Mouse (Mus musculus) kidney, embryonic 15.5 days (tissue): ENCODE data around the gene Mink1. TPM values are rescaled to one million over a fixed set of nuclear protein-coding genes. Genes with fewer than 3 reads are reported as not detected.

Experiments
- ATAC-seq: fragments of 200-750 bp; cut with Nextera tagmentation; replicated peaks from 2 replicates; pipeline ENCODE4 v1.8.0; 2017; ENCODE audit warnings: moderate TSS enrichment; ENCODE audit not compliant: low FRiP score
- H3K27ac ChIP-seq: fragments of 300-500 bp; sonication (generic); 2 replicates; pipeline ENCODE4 v1.5.1; 2015; ENCODE audit warnings: mild to moderate bottlenecking, inconsistent platforms
- H3K27me3 ChIP-seq: fragments of 300-500 bp; sonication (generic); 2 replicates; pipeline ENCODE4 v1.6.1; 2015; ENCODE audit warnings: inconsistent platforms
- H3K36me3 ChIP-seq: fragments of 300-500 bp; sonication (generic); 2 replicates; pipeline ENCODE4 v1.6.1; 2015; ENCODE audit warnings: inconsistent platforms
- H3K4me1 ChIP-seq: fragments of 300-500 bp; sonication (generic); 2 replicates; pipeline ENCODE4 v1.6.1; 2015; ENCODE audit warnings: inconsistent platforms
- H3K4me2 ChIP-seq: fragments of 300-500 bp; sonication (generic); 2 replicates; pipeline ENCODE4 v1.6.1; 2015; ENCODE audit warnings: moderate library complexity, mild to moderate bottlenecking, inconsistent platforms
- H3K4me3 ChIP-seq: fragments of 300-500 bp; sonication (generic); replicated peaks from 2 replicates; pipeline ENCODE4 v1.5.1; 2015; ENCODE audit warnings: mild to moderate bottlenecking, inconsistent platforms
- H3K9ac ChIP-seq: fragments of 300-500 bp; sonication (generic); 2 replicates; pipeline ENCODE4 v1.6.1; 2015; ENCODE audit warnings: mild to moderate bottlenecking, inconsistent platforms
- H3K9me3 ChIP-seq: fragments of 300-500 bp; sonication (generic); replicated peaks from 2 replicates; pipeline ENCODE4 v1.6.1; 2016; ENCODE audit warnings: inconsistent platforms
- WGBS: fragments of 180-500 bp; shearing (Covaris S2); methylation state at CpG from one replicate; pipeline ENCODE4 v1.1.7; 2015; ENCODE audit warnings: mixed read lengths; 5-methylcytosine and 5-hydroxymethylcytosine counted together
- polyA plus RNA-seq: library from polyadenylated mRNA; unstranded; fragments of >200 nt; fragmentation: Nextera tagmentation; extraction: Ambion mirVana; gene quantifications from 2 replicates; pipeline ENCODE4 v1.2.1, GENCODE M21; 2015

Mink1 gene
- polyA plus RNA-seq, 1 experiment from 2014 or later, result 15.8 TPM

DNA sequence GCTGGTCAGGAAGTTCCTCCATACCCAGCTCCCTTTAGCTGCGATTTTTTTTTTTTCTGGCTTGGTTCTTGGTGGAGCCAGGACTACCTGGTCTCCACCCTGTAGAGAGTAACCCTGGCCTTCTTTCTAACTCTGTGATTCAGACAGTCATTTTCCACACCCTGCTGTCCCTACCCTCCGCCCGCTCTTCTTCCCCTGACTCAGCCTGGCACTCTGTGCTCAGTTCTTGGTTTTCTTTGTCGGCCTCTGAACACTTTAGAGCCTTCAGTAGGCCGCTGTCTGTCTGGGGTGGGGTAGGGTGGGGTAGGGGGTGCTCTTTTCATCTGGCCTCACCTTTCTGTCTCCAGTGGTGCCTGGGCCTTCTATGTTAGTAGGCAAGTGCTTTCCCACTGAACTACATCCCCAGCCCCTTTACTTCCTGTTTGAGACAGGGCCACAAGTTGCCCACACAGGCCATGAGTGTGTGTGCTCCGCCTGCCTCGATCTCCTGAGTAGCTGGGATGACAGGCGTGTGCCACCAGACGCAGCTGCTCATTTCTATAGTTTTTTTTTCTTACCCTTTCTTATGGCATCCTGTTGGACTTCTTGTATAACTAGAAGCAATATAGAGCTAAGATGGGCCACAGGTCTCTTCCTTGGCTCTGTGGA is 17.2 kb downstream of the Mink1 start:
- no peaks in the 10 kb centered on the region for H3K36me3 ChIP-seq
- WGBS, result 75% methylated on average over 9 of the region's 9 CpGs
- H3K9me3 ChIP-seq, result no peaks in the 10 kb centered on the region
- no peak for ATAC-seq
- H3K27me3 ChIP-seq, result no peaks in the 10 kb centered on the region
- no peak overlapping the region for H3K4me3 ChIP-seq
- no peak overlapping the region for H3K9ac ChIP-seq
- H3K27ac ChIP-seq, result peak overlapping the region; percentile 51; the same call in 1 of the 2 replicates
- peaks cover 66% of the 10 kb centered on the region for H3K4me1 ChIP-seq
- H3K4me2 ChIP-seq, result no peak overlapping the region

DNA sequence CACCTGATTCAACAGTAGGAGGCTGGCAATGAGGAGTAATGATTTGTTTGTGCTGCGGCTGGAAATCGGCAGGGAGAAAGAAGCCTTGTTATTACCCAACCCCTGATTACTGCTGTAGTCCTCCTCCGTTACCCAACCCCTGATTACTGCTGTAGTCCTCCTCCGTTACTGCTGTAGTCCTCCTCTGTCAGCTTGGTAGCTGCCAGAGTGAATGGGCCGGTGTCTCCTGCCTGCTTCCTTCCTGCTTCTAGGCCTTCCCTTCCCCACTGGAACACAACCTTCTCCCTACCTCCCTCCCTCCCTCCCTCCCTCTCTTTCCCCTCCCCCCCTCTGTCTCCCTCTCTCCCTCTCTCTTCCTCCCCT is 17.7 kb downstream of the Mink1 start:
- Histone ChIP-seq H3K36me3 (no peaks in the 10 kb centered on the region), H3K9me3 (no peaks in the 10 kb centered on the region), H3K4me3 (no peak overlapping the region), H3K27ac (peak overlapping the region; percentile 51; the same call in 1 of the 2 replicates), H3K27me3 (no peaks in the 10 kb centered on the region), H3K4me1 (peaks cover 71% of the 10 kb centered on the region), H3K4me2 (no peak overlapping the region), H3K9ac (no peak overlapping the region)
- WGBS, result 30% methylated on average over 5 of the region's 5 CpGs
- ATAC-seq, result no peak

DNA sequence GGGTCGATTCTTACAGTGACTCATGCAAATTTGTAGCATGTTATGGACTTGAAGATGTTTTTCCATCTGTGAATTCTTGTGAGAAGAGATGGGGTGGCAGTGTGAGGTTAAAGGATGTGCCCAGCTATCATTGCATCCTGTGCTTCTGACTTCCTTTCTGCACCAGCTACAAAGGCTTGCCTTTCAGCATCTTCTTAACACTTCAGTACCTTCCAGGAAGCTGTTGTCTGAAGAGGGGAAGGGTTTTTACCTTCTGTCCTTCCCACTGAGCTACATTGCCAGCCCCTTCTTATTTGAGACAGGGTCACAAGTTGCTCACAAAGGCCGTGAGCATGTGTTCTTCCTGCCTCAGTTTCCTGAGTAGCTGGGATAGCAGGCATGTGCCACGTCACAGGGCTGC is 18.2 kb downstream of the Mink1 start:
- 0 out of 2 replicates have a peak overlapping the region, but pooled peaks have one; percentile 51 for H3K27ac ChIP-seq
- no peaks in the 10 kb centered on the region for H3K9me3 ChIP-seq
- H3K4me3 ChIP-seq, result no peak overlapping the region
- ATAC-seq, result no peak
- H3K36me3 ChIP-seq, result no peaks in the 10 kb centered on the region
- 85% methylated on average over 3 of the region's 3 CpGs for WGBS
- H3K4me2 ChIP-seq, result no peak overlapping the region
- H3K4me1 ChIP-seq, result peaks cover 77% of the 10 kb centered on the region
- no peak overlapping the region for H3K9ac ChIP-seq
- no peaks in the 10 kb centered on the region for H3K27me3 ChIP-seq

DNA sequence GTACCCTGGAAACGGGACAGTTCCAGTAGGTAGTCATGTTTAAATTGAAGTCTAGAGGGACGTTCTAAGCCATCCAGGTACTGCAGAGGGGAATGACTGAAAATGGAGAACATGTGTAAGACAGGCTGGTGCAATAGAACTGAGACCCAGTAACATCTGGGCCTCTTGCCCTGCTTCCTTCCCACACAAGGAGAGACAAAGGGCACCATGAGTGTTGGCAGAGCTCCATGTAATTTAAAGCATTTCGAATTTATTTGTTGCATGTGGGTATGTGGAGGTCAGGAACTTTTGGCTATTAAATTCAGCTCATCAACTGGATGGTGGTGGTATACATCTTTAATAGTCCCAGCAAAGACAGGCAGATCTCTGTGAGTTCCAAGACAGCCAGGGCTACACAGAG is 19.5 kb downstream of the Mink1 start:
- Histone ChIP-seq H3K9me3 (no peaks in the 10 kb centered on the region), H3K4me2 (no peak overlapping the region), H3K9ac (no peak overlapping the region), H3K36me3 (no peaks in the 10 kb centered on the region), H3K4me1 (peaks cover 76% of the 10 kb centered on the region), H3K27me3 (no peaks in the 10 kb centered on the region), H3K27ac (no peak overlapping the region), H3K4me3 (no peak overlapping the region)
- no peak for ATAC-seq
- 70% methylated on average over 3 of the region's 3 CpGs for WGBS

DNA sequence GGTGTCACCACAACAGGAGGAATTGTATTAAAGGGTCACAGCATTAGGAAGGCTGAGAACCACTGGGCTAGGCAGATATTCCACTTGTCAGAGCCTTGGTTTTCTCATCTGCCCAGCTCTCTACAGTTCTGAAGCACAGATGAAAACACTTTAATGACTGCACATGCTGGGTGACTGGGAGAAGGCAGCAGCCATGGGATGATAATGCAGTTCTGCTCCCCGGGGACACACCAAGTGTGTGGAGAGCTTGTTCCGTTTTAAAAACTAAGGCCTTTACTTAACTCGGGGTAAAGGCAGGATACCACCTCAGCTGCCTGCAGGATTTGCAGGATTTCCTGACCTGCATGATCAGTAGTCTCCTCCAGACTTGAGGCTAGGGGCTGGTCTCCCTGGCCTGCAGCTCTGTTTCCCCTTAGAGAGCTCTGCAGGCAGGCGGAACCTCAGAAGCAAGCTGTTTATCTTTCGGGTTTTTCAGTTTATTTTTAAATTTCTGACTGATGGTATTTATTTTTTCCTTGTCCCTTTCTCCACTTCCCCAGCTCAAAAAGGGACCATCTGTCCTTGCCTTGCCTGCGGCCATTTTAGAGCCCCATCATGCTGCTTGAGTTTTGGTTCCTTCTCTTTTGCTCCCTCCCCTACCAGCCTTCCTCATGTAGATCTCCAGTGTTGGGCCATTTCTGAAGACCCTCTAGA is 20.5 kb downstream of the Mink1 start:
- peaks cover 66% of the 10 kb centered on the region for H3K4me1 ChIP-seq
- no peak overlapping the region for H3K4me3 ChIP-seq
- H3K36me3 ChIP-seq, result no peaks in the 10 kb centered on the region
- ATAC-seq, result no peak
- no peak overlapping the region for H3K4me2 ChIP-seq
- H3K9me3 ChIP-seq, result no peaks in the 10 kb centered on the region
- H3K27ac ChIP-seq, result peak overlapping the region; percentile 62
- H3K9ac ChIP-seq, result no peak overlapping the region
- WGBS, result 59% methylated on average over 6 of the region's 6 CpGs
- H3K27me3 ChIP-seq, result no peaks in the 10 kb centered on the region

DNA sequence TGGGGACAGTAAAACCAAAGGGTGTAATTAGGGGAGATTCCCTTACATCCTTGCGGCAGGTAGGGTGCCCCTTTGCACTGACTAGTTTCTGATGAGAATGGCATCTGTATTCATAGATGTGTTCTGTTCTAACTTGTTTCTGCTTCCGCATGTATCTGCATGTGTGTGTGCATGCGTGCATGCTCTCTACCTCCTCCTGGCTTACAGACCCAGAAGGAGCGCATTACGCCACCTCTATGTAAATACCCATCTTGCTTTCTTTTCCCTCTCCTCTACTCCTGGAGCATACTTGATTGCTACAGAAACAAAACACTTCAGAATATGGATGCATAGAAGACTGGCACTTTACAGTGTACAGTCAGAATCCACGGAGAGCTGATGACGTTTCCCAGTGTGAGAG is 21.1 kb downstream of the Mink1 start:
- Histone ChIP-seq H3K9me3 (no peaks in the 10 kb centered on the region), H3K27me3 (no peaks in the 10 kb centered on the region), H3K4me2 (no peak overlapping the region), H3K9ac (no peak overlapping the region), H3K27ac (peak overlapping the region; percentile 62), H3K36me3 (no peaks in the 10 kb centered on the region), H3K4me3 (no peak overlapping the region), H3K4me1 (peaks cover 60% of the 10 kb centered on the region)
- no peak for ATAC-seq
- WGBS, result 82% methylated on average over 7 of the region's 7 CpGs

DNA sequence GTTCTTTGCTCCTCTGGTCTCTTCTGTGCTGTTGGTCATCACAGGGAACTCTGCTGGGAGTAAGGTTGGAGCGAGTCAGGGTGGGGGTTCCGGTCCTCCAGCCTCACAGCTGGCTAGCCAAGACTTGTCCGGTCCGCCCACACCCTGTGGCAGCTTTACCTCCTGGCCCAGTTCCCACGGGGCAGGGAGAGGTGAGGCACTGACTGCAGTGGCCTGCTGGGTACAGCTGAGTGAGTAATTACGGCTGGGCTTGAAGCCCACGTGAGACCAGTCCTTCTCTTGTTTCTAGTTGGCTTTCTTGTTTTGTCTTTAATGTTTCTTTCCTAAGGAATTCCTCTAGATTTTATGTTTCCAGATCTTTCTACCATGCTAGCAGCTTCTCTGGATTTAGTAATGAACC is 22.8 kb downstream of the Mink1 start:
- no peak overlapping the region for H3K9ac ChIP-seq
- H3K27me3 ChIP-seq, result no peaks in the 10 kb centered on the region
- WGBS, result 19% methylated on average over 7 of the region's 7 CpGs
- H3K9me3 ChIP-seq, result no peaks in the 10 kb centered on the region
- H3K4me2 ChIP-seq, result 0 out of 2 replicates have a peak overlapping the region, but pooled peaks have one; percentile 5
- no peaks in the 10 kb centered on the region for H3K36me3 ChIP-seq
- peak; percentile 83 for ATAC-seq
- peak overlapping the region; percentile 75 for H3K27ac ChIP-seq
- H3K4me3 ChIP-seq, result no peak overlapping the region
- H3K4me1 ChIP-seq, result peaks cover 43% of the 10 kb centered on the region

DNA sequence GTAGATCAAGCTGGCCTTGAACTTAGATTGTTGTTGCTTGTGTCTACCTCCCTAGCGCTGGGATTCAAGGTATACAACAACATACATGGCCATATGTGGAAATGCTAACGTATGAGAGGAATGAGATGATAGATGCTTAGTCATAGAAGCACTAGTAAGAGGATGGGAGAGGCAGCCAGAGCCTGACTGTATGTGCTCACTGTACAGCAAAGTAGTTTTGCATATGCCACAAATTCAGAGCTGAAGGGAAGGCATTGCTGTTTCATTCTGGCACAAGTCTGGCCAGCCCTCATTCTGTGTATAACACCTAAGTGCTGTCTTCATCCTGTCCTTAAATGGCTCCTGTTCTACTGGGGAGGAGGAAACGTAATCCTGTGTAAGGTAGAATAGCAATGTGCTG is 23.6 kb downstream of the Mink1 start:
- Histone ChIP-seq H3K9ac (no peak overlapping the region), H3K9me3 (no peaks in the 10 kb centered on the region), H3K4me1 (peaks cover 43% of the 10 kb centered on the region), H3K36me3 (no peaks in the 10 kb centered on the region), H3K4me2 (no peak overlapping the region), H3K4me3 (no peak overlapping the region), H3K27me3 (no peaks in the 10 kb centered on the region), H3K27ac (no peak overlapping the region)
- WGBS, result 83% methylated on average over 3 of the region's 3 CpGs
- no peak for ATAC-seq

DNA sequence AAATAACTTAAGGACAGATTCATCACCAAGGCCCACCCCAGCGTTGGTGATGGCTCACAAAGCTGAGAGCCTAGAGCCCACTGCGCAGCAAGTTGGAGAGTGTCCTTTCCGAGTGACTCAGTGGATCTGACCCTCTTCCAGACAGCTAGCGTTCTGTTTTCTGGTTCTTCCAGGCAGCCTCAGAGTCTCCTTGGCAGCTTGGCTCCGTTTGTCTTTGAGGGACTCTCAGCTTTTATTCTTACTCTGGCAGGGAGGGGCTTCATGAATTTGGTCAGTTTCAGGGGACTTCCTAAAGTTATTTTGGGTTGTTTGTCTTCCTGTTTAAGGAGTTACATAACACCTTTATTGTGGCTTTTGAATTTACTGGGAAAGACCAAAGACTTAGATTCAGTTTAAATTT is 24.3 kb downstream of the Mink1 start:
- Histone ChIP-seq H3K9me3 (no peaks in the 10 kb centered on the region), H3K27me3 (no peaks in the 10 kb centered on the region), H3K4me2 (no peak overlapping the region), H3K9ac (no peak overlapping the region), H3K4me3 (no peak overlapping the region), H3K4me1 (peaks cover 40% of the 10 kb centered on the region), H3K36me3 (no peaks in the 10 kb centered on the region), H3K27ac (no peak overlapping the region)
- no peak for ATAC-seq
- 78% methylated on average over 5 of the region's 5 CpGs for WGBS

DNA sequence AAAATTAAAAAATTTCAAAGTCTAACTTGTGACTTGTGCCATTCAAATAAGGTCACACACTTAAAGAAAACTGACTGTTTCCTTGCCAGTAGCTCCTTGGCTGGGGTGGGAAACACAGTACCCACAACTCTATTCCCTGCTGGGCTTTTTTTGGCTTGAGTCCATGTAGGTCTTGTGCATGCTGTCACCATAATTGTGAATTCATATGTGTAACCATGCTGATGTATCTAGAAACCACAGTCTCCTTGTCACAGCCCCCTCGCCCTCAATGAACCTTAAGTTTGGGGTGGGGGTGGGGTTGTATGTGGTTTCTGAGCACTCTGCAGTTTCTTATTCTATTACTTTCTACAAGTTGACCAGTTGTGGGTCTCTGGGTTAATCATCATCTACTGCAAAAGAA is 29.1 kb downstream of the Mink1 start:
- Histone ChIP-seq H3K4me2 (no peak overlapping the region), H3K27me3 (no peaks in the 10 kb centered on the region), H3K36me3 (no peaks in the 10 kb centered on the region), H3K27ac (no peak overlapping the region), H3K4me3 (no peak overlapping the region), H3K9me3 (no peaks in the 10 kb centered on the region), H3K9ac (no peak overlapping the region), H3K4me1 (peaks cover 15% of the 10 kb centered on the region; the same call in 1 of the 2 replicates)
- WGBS, result 82% methylated on average over 1 of the region's 1 CpGs
- ATAC-seq, result no peak

DNA sequence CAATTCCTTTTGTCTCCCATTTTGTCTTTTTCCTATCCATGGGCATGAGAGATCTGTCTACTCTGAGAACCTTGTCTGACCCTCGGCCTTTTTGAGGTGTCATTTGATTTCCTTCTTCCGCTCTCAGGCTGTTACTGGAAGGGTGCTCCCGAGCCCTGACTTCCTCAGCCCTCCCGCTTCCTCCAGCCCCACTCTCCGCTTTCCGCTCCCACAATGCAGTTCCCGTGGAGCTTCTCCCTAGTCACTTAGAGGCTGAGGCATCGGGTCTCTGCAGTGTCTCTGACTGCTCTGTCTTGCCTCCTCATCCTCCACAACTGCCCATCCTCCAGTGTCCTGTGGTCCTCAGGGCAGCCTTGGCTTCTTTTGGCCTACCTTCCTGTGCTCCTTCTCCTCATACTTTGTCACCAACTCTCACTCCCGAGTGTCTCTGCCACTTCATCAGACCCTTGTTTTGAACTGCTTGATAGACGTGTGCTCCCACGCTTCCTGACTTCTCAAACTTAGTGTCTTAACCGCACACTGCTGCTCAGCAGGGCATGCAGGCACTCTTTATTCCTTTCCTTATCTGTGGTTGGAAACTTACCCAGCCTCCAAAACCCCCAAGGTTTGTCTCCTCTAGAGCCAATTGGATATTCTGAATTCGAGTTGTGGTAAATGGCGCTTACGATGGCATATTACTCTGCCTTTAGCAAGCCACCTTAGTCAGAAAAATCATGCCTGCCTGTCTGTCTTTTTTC is 31.7 kb downstream of the Mink1 start:
- no peaks in the 10 kb centered on the region for H3K27me3 ChIP-seq
- 0 out of 2 replicates have a peak overlapping the region, but pooled peaks have one; percentile 27 for H3K27ac ChIP-seq
- no peak for ATAC-seq
- WGBS, result 70% methylated on average over 15 of the region's 15 CpGs
- H3K4me2 ChIP-seq, result no peak overlapping the region
- H3K9ac ChIP-seq, result no peak overlapping the region
- H3K4me3 ChIP-seq, result no peak overlapping the region
- peaks cover 26% of the 10 kb centered on the region for H3K36me3 ChIP-seq
- H3K9me3 ChIP-seq, result no peaks in the 10 kb centered on the region
- peaks cover 12% of the 10 kb centered on the region; the same call in 1 of the 2 replicates for H3K4me1 ChIP-seq

DNA sequence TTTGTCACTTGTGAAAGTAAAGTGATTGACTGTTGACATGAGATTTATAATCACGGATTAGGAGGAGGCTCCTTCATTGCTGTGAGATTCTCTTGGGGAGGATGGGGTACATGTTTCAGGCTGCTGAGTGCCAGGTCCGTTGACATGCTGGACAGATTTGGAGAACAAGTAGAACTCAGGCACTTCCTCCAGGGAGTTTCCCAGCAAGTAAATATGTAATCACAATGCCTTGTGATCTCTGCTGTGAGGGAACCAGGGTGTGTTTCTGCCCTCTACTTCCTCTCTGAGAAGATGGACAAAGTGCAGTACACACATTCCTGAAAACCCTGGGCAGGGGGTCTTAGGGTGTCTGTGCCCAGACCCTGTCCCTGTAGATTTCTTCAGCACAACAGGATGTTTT is 33.0 kb downstream of the Mink1 start:
- Histone ChIP-seq H3K27ac (peak overlapping the region; percentile 75), H3K4me3 (no peak overlapping the region), H3K36me3 (peaks cover 35% of the 10 kb centered on the region), H3K4me2 (no peak overlapping the region), H3K9me3 (no peaks in the 10 kb centered on the region), H3K9ac (no peak overlapping the region), H3K27me3 (no peaks in the 10 kb centered on the region), H3K4me1 (peaks cover 12% of the 10 kb centered on the region; the same call in 1 of the 2 replicates)
- 63% methylated on average over 2 of the region's 2 CpGs for WGBS
- ATAC-seq, result no peak
